Comparison of ENCODE assay signal across 23 mouse cellular contexts in genomic region chr17:79133740-79134139, GRCm38 (mm10).
A peak's percentile ranks its signal among the peaks of the same experiment; 100 is the strongest.
DNase-seq lines count a peak whose midpoint lies in the region; ATAC-seq and TF ChIP-seq lines count a peak whose summit lies in the region.
"Had no signal": no experiment of that assay in that cellular context is flagged by ENCODE, and none has a peak within 500 bp of the region (broad histone marks: within the 10 kb centered on the region; RNA-seq: fewer than 3 reads in every experiment).

No protein-coding gene starts in this region.

- no peak for TF ChIP-seq CTCF in ES-Bruce4 (IDR thresholded peaks at IDR 0.05; ENCODE audit: low read depth, low read length)
- no peak for TF ChIP-seq CTCF in layer of hippocampus, adult 2 months (conservative IDR thresholded peaks at IDR 0.05)

- H3K9ac ChIP-seq in kidney, embryonic 14.5 days (ENCODE audit: low read depth, low read length): no peak overlapping the region
- no peak overlapping the region for H3K9ac ChIP-seq in ES-Bruce4 (ENCODE audit: low read depth, poor library complexity, severe bottlenecking)
- H3K9ac ChIP-seq: embryonic facial prominence, embryonic 12.5 days; heart, embryonic 12.5 days; limb, embryonic 13.5 days; liver, embryonic 15.5 days; midbrain, embryonic 12.5 days had no signal

- WGBS in kidney, embryonic 14.5 days: 40% methylated on average over 8 of the region's 8 CpGs
- 50% methylated on average over 8 of the region's 8 CpGs for WGBS in limb, embryonic 10.5 days

- no peaks in the 10 kb centered on the region for H3K4me1 ChIP-seq in kidney, embryonic 14.5 days (ENCODE audit: control insufficient read depth, insufficient read depth, low read length)
- peaks cover 3% of the 10 kb centered on the region for H3K4me1 ChIP-seq in ES-Bruce4 (ENCODE audit: control insufficient read depth, insufficient read depth, low read length)
- H3K4me1 ChIP-seq in limb, embryonic 10.5 days: no peaks in the 10 kb centered on the region
- H3K4me1 ChIP-seq: embryonic facial prominence, embryonic 12.5 days; heart, embryonic 12.5 days; liver, embryonic 15.5 days; midbrain, embryonic 12.5 days had no signal

- no peaks in the 10 kb centered on the region for H3K36me3 ChIP-seq in kidney, embryonic 14.5 days (ENCODE audit: control insufficient read depth, insufficient read depth, low read length)
- H3K36me3 ChIP-seq in ES-Bruce4 (ENCODE audit: control insufficient read depth, insufficient read depth, low read length, poor library complexity, severe bottlenecking): no peaks in the 10 kb centered on the region
- no peaks in the 10 kb centered on the region for H3K36me3 ChIP-seq in limb, embryonic 10.5 days
- H3K36me3 ChIP-seq: embryonic facial prominence, embryonic 12.5 days; heart, embryonic 12.5 days; limb, embryonic 13.5 days; liver, embryonic 15.5 days; midbrain, embryonic 12.5 days had no signal

- TF ChIP-seq POLR2A in ES-Bruce4 (IDR thresholded peaks at IDR 0.05; ENCODE audit: insufficient read depth, low read length): no peak

- no peak overlapping the region for H3K4me3 ChIP-seq in kidney, embryonic 14.5 days (ENCODE audit: low read length)
- H3K4me3 ChIP-seq in ES-Bruce4 (ENCODE audit: low read depth, low read length): no peak overlapping the region
- no peak overlapping the region for H3K4me3 ChIP-seq in limb, embryonic 10.5 days
- H3K4me3 ChIP-seq in layer of hippocampus, adult 2 months: no peak overlapping the region
- H3K4me3 ChIP-seq: embryonic facial prominence, embryonic 12.5 days; heart, embryonic 12.5 days; limb, embryonic 13.5 days; liver, embryonic 15.5 days; midbrain, embryonic 12.5 days had no signal

- peak; percentile 54; the same call in 1 of the 2 replicates for TF ChIP-seq EP300 in ES-Bruce4 (IDR thresholded peaks at IDR 0.05; ENCODE audit: insufficient read depth, low read depth, low read length)

- DNase-seq in kidney, adult 9 months: no peak
- peak; percentile 35 for DNase-seq in ZHBTc4 (ENCODE audit: low read depth, low spot score)
- DNase-seq in limb, embryonic 10.5 days (ENCODE audit: low spot score): peak; percentile 35
- DNase-seq in urinary bladder, postnatal 25 days (ENCODE audit: low spot score): no peak
- no peak for DNase-seq in layer of hippocampus, postnatal 14 days (ENCODE audit: low spot score in 2 of 2)
- no peak for DNase-seq in layer of hippocampus, adult 2 months (ENCODE audit: low spot score in 2 of 2)
- DNase-seq: cerebellum, adult 9-11 months; heart, postnatal 4 days; kidney, postnatal 36 days; retina, postnatal 1 day; right cerebral cortex, postnatal 4 days; thymus, postnatal 25 days had no signal

- H3K9me3 ChIP-seq in kidney, embryonic 14.5 days (ENCODE audit: control insufficient read depth, low read length): no peaks in the 10 kb centered on the region
- no peaks in the 10 kb centered on the region; the same call in 1 of the 2 replicates for H3K9me3 ChIP-seq in ES-Bruce4 (replicated peaks; ENCODE audit: control insufficient read depth, insufficient read depth, low read length, poor library complexity, severe bottlenecking)
- no peaks in the 10 kb centered on the region for H3K9me3 ChIP-seq in limb, embryonic 10.5 days (replicated peaks)
- H3K9me3 ChIP-seq: embryonic facial prominence, embryonic 12.5 days; heart, embryonic 12.5 days; limb, embryonic 13.5 days; midbrain, embryonic 12.5 days had no signal

- H3K4me2 ChIP-seq in kidney, embryonic 14.5 days (replicated peaks; ENCODE audit: low read depth, low read length): no peak overlapping the region
- H3K4me2 ChIP-seq: embryonic facial prominence, embryonic 12.5 days; heart, embryonic 12.5 days; limb, embryonic 13.5 days; liver, embryonic 15.5 days; midbrain, embryonic 12.5 days had no signal

- H3K27ac ChIP-seq in kidney, embryonic 14.5 days (ENCODE audit: low read depth, low read length): no peak overlapping the region
- H3K27ac ChIP-seq in ES-Bruce4 (ENCODE audit: insufficient read depth, low read length): peak overlapping the region; percentile 90
- H3K27ac ChIP-seq in limb, embryonic 10.5 days: 0 out of 2 replicates have a peak overlapping the region, but pooled peaks have one; percentile 11
- H3K27ac ChIP-seq in layer of hippocampus, adult 2 months: no peak overlapping the region
- H3K27ac ChIP-seq: embryonic facial prominence, embryonic 12.5 days; limb, embryonic 13.5 days; liver, embryonic 15.5 days; macrophage; midbrain, embryonic 12.5 days had no signal

- ATAC-seq in kidney, embryonic 14.5 days (ENCODE audit: low FRiP score, low TSS enrichment): peak; percentile 68; the same call in 1 of the 2 replicates
- ATAC-seq: forebrain, embryonic 16.5 days; inflammation-experienced regulatory T-cells, adult 6 months; Patski had no signal

- no peaks in the 10 kb centered on the region for H3K27me3 ChIP-seq in kidney, embryonic 14.5 days (ENCODE audit: control insufficient read depth, insufficient read depth, low read length)
- no peaks in the 10 kb centered on the region for H3K27me3 ChIP-seq in ES-Bruce4 (ENCODE audit: control insufficient read depth, insufficient read depth, low read length, poor library complexity, severe bottlenecking)
- no peaks in the 10 kb centered on the region for H3K27me3 ChIP-seq in limb, embryonic 10.5 days (ENCODE audit: low read depth, poor library complexity, severe bottlenecking)
- H3K27me3 ChIP-seq: embryonic facial prominence, embryonic 12.5 days; heart, embryonic 12.5 days; limb, embryonic 13.5 days; liver, embryonic 15.5 days; midbrain, embryonic 12.5 days; Patski had no signal

Comparison
In these comparisons a context has a peak if more than half of its experiments do, and no peak if none do; other contexts are left out.
1. H3K27ac ChIP-seq: peak in ES-Bruce4 (single experiment) and limb, embryonic 10.5 days (single experiment); none in kidney, embryonic 14.5 days (single experiment) and layer of hippocampus, adult 2 months (single experiment).
2. DNase-seq: peak in ZHBTc4 (single experiment) and limb, embryonic 10.5 days (single experiment); none in kidney, adult 9 months (single experiment), urinary bladder, postnatal 25 days (single experiment), layer of hippocampus, postnatal 14 days (0 of 2) and layer of hippocampus, adult 2 months (0 of 2).